Mouse (Mus musculus): ENCODE data around the gene Rasl11b. TPM values are rescaled to one million over a fixed set of nuclear protein-coding genes. Genes with fewer than 3 reads are reported as not detected.

Gene Rasl11b
- total RNA-seq, 1 experiment from 2014 or later = 2.5 TPM

DNA sequence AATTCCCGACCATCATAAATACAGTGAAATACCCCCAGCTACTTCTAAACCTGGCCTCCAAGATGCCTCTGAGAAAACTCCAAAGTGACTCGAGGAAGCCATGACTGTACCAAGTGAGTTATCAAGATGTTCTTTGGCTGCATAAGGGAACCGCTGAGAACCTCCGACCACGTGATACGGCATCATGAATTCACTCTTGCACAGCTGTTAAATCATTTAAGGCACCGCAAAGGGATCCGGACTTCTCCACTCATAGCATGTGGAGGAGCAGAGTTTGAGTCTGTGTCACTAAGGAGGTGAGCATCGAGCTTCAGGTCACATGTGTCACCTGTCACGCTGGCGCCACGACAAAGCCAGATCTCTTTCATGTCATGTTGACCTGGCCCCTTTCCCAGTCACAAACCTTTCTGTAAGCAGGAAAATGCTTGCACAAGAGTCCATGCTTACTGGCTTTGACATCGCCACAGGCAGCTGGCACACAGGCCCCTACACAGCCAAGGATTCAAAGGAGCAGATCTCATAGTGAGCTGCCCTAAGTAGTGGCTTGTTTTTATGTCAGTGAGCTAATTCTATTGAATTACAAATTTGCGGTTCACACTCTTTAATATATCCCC lies 49.4 kb downstream of the Rasl11b start:
- no peak for ATAC-seq (replicated peaks; ENCODE audit: low read depth, poor library complexity, severe bottlenecking)

DNA sequence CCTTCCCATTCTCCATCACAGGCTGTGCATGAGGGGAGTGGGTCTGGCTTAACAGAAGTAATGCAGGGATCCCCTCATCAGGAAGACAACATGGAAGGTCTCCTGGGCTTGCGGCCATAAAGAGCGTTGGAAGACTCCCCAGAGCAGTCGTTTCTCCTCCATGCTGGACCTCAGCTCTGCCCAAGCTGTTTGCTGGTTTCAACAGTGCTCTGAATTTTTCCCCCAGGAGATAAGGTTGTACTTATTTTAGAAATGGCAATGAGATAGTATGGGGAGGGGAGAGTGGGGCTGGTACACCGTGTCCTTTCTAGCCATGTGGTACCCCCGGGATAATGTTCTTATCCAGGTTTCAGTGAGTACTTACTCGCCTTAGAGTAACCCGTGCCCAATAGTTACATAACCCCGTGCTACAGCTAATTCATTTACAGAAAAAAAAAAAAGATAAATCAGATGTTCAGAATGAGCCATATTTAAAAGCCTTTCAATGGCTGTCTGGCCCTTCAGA lies 50.6 kb downstream of the Rasl11b start:
- no peak for ATAC-seq (replicated peaks; ENCODE audit: low read depth, poor library complexity, severe bottlenecking)

DNA sequence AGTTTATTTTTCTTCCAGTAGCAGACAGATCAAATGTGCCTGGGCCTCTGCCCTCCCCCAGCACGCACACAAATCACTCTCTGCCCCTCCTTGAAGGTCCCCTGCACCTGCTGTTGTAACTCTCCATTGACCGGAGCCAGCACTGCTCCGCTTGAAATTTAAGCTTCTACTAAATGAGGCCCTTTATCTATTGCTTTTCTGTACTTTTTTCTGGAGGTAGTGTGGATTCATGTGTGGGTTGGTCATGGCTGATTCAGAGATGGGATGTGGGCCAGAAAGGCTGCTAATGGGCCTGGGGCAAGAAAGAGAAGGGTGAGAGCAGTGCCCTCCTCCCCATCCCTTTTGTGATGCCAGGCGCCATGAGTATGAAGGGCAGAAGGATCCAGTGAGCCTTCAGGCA lies 51.4 kb downstream of the Rasl11b start:
- ATAC-seq (replicated peaks; ENCODE audit: low read depth, poor library complexity, severe bottlenecking) = no peak

DNA sequence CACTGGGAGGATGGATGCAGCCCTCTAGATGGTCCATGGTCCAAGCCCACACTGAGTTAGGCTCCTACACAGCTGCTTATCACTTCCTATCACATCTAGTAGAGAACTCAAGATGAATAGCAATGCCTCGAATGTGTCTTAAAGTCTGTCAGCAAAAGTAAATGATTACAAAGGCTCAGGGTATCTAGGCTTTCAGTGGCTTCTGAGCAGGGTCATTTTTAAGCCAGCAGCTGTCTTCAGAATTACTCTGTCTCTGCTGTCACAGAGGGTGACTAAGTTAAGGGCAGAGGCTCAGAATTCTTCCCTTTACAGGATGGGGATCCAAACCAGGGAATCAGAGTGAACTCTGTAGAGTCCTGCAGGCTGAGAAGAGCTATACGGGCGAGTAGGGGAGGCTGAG lies 51.9 kb downstream of the Rasl11b start:
- no peak for ATAC-seq (replicated peaks; ENCODE audit: low read depth, poor library complexity, severe bottlenecking)

Other genes starting within 250 kb of the Rasl11b start
- 10.5 and 15.0 TPM in 2 replicates for gene Usp46, start 126.9 kb upstream of the Rasl11b start, total RNA-seq (2017)